Mouse (Mus musculus) embryo, embryonic 9.5 days (tissue): ENCODE results near the gene Ddx24.
"Not testable (repeated sequence)": the region's sequence is repeated elsewhere in the genome, so short reads cannot be mapped to it uniquely, and the experiment has no call there.

Source experiments
- DNase-seq: peaks from one replicate; pipeline ENCODE4 v3.0.0-alpha.2; 2017; ENCODE audit errors: extremely low spot score

Gene Ddx24

GRCm38 (mm10) chr12:103425729-103426470 is at the start of gene Ddx24:
Ddx24 (minus strand) TSS chr12:103425830.
- peak; percentile 96 for DNase-seq

- DNase-seq: no peak
These were observed 48.9 kb upstream of the Ddx24 start for GRCm38 (mm10) chr12:103474481-103474880.

- no peak for DNase-seq
These were observed 31.5 kb upstream of the Ddx24 start, which contains the start of gene Ifi27l2b for GRCm38 (mm10) chr12:103457140-103457539. Ifi27l2b (minus strand) TSS chr12:103457223.

GRCm38 (mm10) chr12:103456727-103457126 is 31.1 kb upstream of the Ddx24 start:
- DNase-seq: not testable (repeated sequence)

- no peak for DNase-seq
These were observed 27.7 kb upstream of the Ddx24 start for GRCm38 (mm10) chr12:103453361-103453760.

GRCm38 (mm10) chr12:103445060-103445459 is 19.4 kb upstream of the Ddx24 start:
- no peak for DNase-seq

GRCm38 (mm10) chr12:103444261-103444660 is 18.6 kb upstream of the Ddx24 start:
- DNase-seq: not testable (repeated sequence)

- no peak for DNase-seq
These were observed 17.9 kb upstream of the Ddx24 start, which contains the start of gene Ifi27l2a for GRCm38 (mm10) chr12:103443524-103443923. Ifi27l2a (minus strand) TSS chr12:103443680.

GRCm38 (mm10) chr12:103437601-103438000 is 12.0 kb upstream of the Ddx24 start:
- no peak for DNase-seq

- DNase-seq: no peak
These were observed 9.2 kb upstream of the Ddx24 start for GRCm38 (mm10) chr12:103434861-103435260.

GRCm38 (mm10) chr12:103433986-103434731 is 8.5 kb upstream of the Ddx24 start, which contains the start of gene Ifi27:
Ifi27 (plus strand) TSS chr12:103434211.
- no peak for DNase-seq

GRCm38 (mm10) chr12:103433430-103433829 is 7.8 kb upstream of the Ddx24 start:
- no peak for DNase-seq

GRCm38 (mm10) chr12:103426710-103427109 is 1.1 kb upstream of the Ddx24 start:
- DNase-seq: no peak

GRCm38 (mm10) chr12:103425016-103425728 is 458 bp downstream of the Ddx24 start:
- peak; percentile 6 for DNase-seq

- no peak for DNase-seq
These were observed 17.5 kb downstream of the Ddx24 start for GRCm38 (mm10) chr12:103408144-103408543.

GRCm38 (mm10) chr12:103407720-103408119 is 17.9 kb downstream of the Ddx24 start, which contains the start of gene 9330161L09Rik:
9330161L09Rik (minus strand) TSS chr12:103407820.
- DNase-seq: no peak

- no peak for DNase-seq
These were observed 21.5 kb downstream of the Ddx24 start for GRCm38 (mm10) chr12:103404131-103404530.

GRCm38 (mm10) chr12:103396751-103397150 is 28.9 kb downstream of the Ddx24 start:
- no peak for DNase-seq

- DNase-seq: no peak
These were observed 29.9 kb downstream of the Ddx24 start for GRCm38 (mm10) chr12:103395486-103396275.

- no peak for DNase-seq
These were observed 32.1 kb downstream of the Ddx24 start for GRCm38 (mm10) chr12:103393528-103393927.

- DNase-seq: no peak
These were observed 34.5 kb downstream of the Ddx24 start for GRCm38 (mm10) chr12:103391098-103391497.
